Mouse (Mus musculus): Measurements from ENCODE around the gene Neurl1b.

- no peak for TF ChIP-seq CTCF (IDR thresholded peaks at IDR 0.05; ENCODE audit: low read depth, low read length)
- no peak for TF ChIP-seq POLR2AphosphoS5 (IDR thresholded peaks at IDR 0.05; ENCODE audit: insufficient replicate concordance, low read depth, low read length)
Observed at GRCm38 (mm10) chr17:26420491-26421247, 6.0 kb downstream of the Neurl1b start.
